Mouse (Mus musculus) neutrophil, adult 59 days (primary cell): ENCODE measurements around the gene 4931417E11Rik. TPM values are rescaled to one million over a fixed set of nuclear protein-coding genes. Genes with fewer than 3 reads are reported as not detected.

ENCODE experiments used
- total RNA-seq, 2 experiments: library from RNA; stranded (reverse); gene quantifications; 1 replicate in 1 of 2; 2 replicates in 1 of 2; pipeline ENCODE4 v1.2.4; 2023

Gene 4931417E11Rik
- total RNA-seq: not detected

DNA sequence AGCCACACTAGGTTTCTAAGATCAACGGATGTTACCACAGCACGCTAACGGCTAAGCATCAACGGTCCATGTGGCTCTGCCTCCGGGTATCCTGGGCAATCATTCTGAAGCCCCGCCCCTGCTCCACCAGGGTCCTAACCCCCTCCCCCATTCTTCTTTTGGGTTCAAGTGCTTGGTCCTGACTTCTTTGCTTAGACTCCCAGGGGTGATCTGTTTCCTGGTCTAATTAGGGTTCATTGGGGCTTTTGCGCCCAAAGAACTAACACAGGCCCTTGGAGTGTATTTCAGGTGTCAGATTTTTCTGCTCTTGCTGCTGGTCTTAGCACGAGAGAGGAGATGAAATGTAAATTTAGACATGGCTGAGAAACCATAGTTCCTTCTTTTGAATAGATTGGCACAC lies at the start of gene 4931417E11Rik:
Gene 4931417E11Rik, minus strand, starts transcription at position 101 of the 400 bp plus-strand sequence.

Other genes with a start within 250 kb of the 4931417E11Rik start
- under 1 TPM; 0.57 to 0.64 TPM for gene Dnah6, start 248.0 kb downstream of the 4931417E11Rik start, total RNA-seq
- gene Suclg1, start 221.3 kb downstream of the 4931417E11Rik start, total RNA-seq: 10 to 100 TPM; 24.6 to 32.1 TPM